Mouse (Mus musculus) stomach, postnatal 0 days (tissue): ENCODE data around the gene Uqcrfs1.

ENCODE experiments used
- CTCF ChIP-seq: IDR thresholded peaks from 2 replicates; pipeline ENCODE4 v1.5.1; 2016; ENCODE audit warnings: antibody characterized with exemption, low read depth, mild to moderate bottlenecking, moderate library complexity
- EP300 ChIP-seq: optimal IDR thresholded peaks from 2 replicates; pipeline ENCODE3; 2016; ENCODE audit warnings: antibody characterized with exemption

- TF ChIP-seq CTCF (no peak), EP300 (no peak)
Observed at GRCm38 (mm10) chr13:30585786-30586185, 40.6 kb upstream of the Uqcrfs1 start.
